Mouse (Mus musculus): ENCODE results near the gene Cdadc1. TPM values are rescaled to one million over a fixed set of nuclear protein-coding genes. Genes with fewer than 3 reads are reported as not detected.

Gene Cdadc1
- polyA plus RNA-seq (2017; shearing (Covaris generic)), result 40.9 TPM

GRCm38 (mm10) chr14:59597398-59598259 is at the start of gene Cdadc1:
Gene Cdadc1, minus strand, starts transcription at chr14:59597959.

GRCm38 (mm10) chr14:59625158-59625805 is 27.5 kb upstream of the Cdadc1 start, which contains the start of gene Shisa2:
Gene Shisa2, plus strand, starts transcription at chr14:59625308.

Other genes starting within 250 kb of the Cdadc1 start
- 15.3 TPM for gene Phf11d, start 232.5 kb downstream of the Cdadc1 start, polyA plus RNA-seq (2017; shearing (Covaris generic))
- gene Phf11c, start 202.6 kb downstream of the Cdadc1 start, polyA plus RNA-seq (2017; shearing (Covaris generic)), result 20.5 TPM
- gene Setdb2, start 157.1 kb downstream of the Cdadc1 start, polyA plus RNA-seq (2017; shearing (Covaris generic)), result 21.4 TPM
- 68.5 TPM for gene Cab39l, start 157.0 kb downstream of the Cdadc1 start, polyA plus RNA-seq (2017; shearing (Covaris generic))
- gene Shisa2, start 27.3 kb upstream of the Cdadc1 start, polyA plus RNA-seq (2017; shearing (Covaris generic)), result not detected